Mouse (Mus musculus): ENCODE results near the gene H2-M10.2. TPM values are rescaled to one million over a fixed set of nuclear protein-coding genes. Genes with fewer than 3 reads are reported as not detected.
A peak's percentile ranks its signal among the peaks of the same experiment; 100 is the strongest.

The H2-M10.2 gene
- not detected in 2 replicates for polyA plus RNA-seq (2012; rRNA removed)

- DNase-seq (ENCODE audit: low read depth), result no peak
Measured at GRCm38 (mm10) chr17:36286390-36286789, at the start of gene H2-M10.2. Gene H2-M10.2 (minus strand): TSS chr17:36286490.

DNA sequence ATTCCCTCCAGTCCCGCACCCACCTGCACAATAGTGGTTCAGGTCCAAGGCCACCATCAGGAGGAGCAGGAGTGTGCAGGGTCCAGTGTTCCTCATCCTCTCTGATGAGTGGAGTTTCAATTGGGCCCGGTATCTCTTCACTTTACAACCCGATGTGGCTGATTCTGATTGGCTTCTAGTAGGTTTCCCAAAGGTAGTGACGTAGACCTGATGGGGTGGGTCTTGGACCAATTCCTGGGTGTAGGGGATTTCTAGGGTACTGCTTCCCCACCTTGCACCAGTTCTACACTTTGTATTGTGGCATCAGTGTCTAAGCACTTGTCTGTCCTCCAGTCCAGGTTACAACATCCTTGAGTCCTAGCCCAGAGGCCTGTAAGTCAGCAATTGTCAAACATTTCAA is 39.8 kb upstream of the H2-M10.2 start, which contains the start of gene H2-M10.1:
TSS of gene H2-M10.1 (minus strand) at position 101 of the 400 bp plus-strand sequence.
- DNase-seq (ENCODE audit: low read depth), result no peak

- no peak for DNase-seq (ENCODE audit: low read depth)
Measured at GRCm38 (mm10) chr17:36315689-36316253, 29.5 kb upstream of the H2-M10.2 start.

DNA sequence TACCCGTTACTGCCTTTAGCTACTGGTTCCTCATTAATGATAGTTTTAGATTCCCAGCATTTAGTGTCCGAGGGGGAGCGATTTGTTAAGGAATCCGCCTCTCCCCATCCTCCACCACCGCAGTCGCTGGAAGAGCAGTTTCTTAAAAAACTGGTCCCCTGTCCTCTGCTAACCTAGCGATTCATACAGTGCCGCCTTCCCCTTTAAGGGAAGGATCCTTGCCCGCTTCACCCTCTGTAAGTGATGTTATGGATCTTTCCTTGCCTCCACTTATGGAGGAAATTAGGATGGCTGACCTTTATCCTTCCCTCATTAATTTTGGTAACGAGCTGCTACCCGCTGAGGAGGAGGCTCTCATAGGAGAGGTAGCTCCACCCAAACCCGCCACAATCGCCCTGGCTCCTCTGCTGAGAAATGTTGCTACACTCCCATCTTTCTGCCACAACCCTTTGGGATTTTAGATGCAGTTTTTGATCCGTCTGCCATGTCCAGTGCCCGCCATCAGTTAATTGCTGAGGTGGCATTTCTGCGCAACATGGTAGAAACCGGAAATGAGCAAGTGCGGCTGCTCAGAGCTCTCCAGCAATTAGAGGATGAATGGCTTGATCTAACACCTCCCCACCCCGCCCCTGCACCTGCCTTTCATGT is 28.9 kb upstream of the H2-M10.2 start:
- DNase-seq (ENCODE audit: low read depth), result no peak

GRCm38 (mm10) chr17:36314511-36314910 is 28.2 kb upstream of the H2-M10.2 start:
- no peak for DNase-seq (ENCODE audit: low read depth)

DNA sequence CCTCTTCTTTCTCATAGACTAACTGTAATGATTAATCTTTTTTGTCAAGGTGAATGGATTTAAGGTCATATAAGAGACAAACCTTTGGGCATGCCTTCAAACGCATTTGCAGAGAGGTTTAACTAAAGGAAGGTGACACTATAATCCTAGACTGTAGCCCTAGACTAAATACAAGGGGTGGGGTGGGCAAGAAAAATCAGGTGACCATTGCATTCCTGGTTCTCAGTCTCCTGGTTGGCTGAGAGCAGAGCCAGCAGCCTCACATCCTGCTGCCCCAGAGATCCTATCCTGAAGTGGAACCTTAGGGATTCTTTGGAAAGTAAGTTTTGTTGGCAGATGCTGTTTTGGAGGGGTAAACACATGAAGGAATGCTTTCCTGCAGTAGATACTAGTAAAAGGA is 23.0 kb upstream of the H2-M10.2 start:
- no peak for DNase-seq (ENCODE audit: low read depth)

DNA sequence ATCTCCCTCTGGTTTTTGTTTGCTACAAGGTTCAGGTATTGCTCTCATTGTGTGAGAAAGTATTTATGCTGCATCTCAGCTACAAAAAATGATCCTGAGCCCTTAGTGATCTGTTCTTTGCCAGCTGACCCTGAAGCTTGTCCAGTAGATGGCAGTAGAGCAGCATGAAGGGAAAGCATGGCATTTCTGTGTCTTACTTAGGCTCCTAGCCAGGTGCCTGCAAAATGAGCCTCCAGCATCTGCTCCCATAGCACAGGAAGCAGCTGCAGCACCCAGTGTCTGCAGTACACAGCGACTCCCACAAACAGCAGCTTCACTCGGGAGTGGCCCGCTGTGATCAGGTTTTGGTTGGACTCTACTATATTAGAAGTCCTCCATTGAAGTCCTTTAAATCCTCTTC is 22.6 kb upstream of the H2-M10.2 start:
- DNase-seq (ENCODE audit: low read depth), result peak; percentile 14

- DNase-seq (ENCODE audit: low read depth), result no peak
Measured at GRCm38 (mm10) chr17:36281521-36282245, 4.6 kb downstream of the H2-M10.2 start.

- DNase-seq (ENCODE audit: low read depth), result no peak
Measured at GRCm38 (mm10) chr17:36274776-36275175, 11.5 kb downstream of the H2-M10.2 start.

- no peak for DNase-seq (ENCODE audit: low read depth)
Measured at GRCm38 (mm10) chr17:36273796-36274195, 12.5 kb downstream of the H2-M10.2 start.

- DNase-seq (ENCODE audit: low read depth), result no peak
Measured at GRCm38 (mm10) chr17:36272643-36273366, 13.5 kb downstream of the H2-M10.2 start.

DNA sequence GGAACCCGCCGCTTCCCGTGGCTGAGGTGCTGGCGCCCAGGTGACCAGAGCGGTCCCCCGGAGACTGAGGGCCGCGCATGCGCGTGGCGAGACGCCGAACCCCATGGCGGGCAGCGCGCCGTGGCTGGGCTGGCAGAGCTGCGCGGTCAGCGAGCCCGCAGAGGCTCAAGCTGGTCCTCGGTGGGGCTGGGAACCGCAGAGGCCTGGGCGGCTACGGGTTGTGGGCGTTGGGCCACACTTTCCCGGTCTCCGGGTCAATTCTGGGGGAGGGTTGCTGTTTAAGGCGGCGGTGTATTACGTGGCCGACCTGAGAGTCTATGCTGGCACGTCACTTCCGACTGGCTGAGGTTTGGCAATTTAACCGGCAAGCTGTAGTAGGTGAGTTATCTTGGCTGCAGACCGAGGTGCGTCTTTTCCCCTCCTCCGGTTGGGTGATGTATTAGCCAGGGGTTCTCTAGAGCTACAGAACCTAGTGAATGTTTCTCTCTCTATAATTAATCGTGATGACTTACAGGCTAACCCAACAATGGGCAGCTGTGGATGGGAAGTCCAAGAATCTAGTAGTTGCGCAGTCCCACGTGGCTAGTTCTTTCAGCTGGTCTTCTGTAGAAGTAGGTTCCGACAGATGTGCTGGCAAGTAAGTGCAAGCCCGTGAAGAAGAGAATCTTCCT is 14.6 kb downstream of the H2-M10.2 start, which contains the start of gene Trim39:
TSS of gene Trim39 (minus strand) at position 662 of the 671 bp plus-strand sequence.
- DNase-seq (ENCODE audit: low read depth), result peak; percentile 41

DNA sequence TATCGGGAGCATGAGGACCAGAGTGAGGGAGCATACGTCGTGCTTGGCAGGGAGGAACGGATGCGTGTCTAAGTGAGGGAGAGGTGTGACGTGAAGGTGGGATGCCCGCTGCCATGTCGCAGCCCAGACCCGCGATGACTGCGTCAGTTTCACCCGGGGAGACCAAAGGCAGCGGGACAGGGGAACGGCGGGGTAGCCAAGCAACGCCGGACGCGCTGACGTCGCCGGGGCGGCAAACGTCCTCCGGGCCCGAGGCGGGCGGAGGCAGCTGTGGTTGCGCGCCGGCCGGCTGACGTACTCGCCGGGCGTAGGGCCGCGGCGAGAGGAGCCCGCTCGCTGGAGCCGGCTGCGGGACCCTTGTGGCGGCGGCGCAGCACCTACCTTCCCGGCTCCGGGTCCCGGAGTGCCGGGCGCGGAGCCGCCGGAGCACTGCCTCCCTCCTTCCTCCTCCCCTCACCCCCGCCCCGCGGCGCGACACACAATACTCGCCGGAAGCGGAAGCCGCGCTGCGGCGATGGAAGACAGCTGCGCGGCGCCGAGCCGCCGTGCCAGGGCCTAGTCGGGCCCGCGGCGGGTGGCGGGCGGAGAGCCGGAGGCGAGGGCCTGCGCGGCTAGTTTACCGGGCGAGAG is 15.2 kb downstream of the H2-M10.2 start:
- DNase-seq (ENCODE audit: low read depth), result peak; percentile 16

- no peak for DNase-seq (ENCODE audit: low read depth)
Measured at GRCm38 (mm10) chr17:36265834-36266233, 20.5 kb downstream of the H2-M10.2 start.

DNA sequence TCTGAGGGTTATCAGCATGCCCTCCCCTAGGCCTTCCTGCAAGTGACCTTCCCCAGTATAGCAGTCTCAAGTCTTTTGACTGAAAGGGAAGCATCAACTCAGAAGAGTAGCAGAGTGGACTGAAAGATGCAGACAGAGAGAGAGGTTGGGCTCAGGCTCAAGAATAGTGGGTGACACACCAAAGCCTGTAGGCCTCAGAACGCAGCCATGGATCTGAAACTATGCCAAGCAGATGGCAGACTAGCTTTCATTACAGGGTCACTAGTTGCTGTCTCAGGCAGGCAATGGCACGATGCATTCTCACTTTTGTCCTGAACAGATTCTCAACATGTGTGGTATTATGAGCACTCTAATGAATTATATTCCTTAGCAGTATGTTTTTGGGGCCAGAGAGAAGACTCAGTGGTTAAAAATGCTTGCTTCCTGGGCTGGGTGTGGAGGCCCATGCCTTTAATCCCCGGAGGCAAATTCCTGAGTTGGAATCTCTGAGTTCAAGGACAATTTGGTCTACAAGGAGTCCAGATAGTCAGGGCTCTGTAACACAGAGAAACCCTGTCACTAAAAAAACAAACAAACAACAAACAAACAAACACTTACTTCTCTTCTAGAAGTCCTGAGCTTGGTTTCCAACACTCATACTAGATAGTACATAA is 21.9 kb downstream of the H2-M10.2 start:
- no peak for DNase-seq (ENCODE audit: low read depth)

DNA sequence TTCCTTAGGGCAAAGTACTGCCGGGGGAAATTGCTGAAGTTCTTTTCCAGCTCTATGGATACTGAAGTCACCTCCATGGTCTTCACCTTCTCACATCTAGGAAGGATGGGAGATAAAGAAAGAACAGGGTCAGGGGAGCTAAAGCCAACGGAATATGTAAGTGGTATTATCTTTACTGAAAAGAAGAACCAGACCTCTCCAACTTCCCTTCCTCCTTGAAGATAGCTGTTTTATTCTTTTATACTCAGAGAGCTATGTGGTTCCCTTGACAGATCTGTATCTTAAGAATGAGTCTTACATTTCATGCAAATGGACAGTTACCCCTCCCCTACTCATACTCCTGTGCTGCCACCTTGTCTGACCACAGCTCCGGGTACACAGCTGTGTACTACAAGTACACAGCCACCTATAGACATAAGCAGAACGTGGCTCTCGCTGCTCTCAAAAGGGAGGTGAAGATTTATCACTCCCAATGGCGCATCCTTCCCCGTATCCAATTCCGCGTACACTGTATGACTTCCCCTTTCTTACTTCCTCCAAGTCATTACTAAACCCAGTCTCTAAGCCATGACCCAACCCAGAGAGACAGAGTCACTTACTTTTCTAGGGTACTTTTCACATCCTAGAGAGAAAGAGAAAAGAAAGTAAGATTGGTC is 24.7 kb downstream of the H2-M10.2 start:
- DNase-seq (ENCODE audit: low read depth), result no peak

GRCm38 (mm10) chr17:36257969-36258368 is 28.3 kb downstream of the H2-M10.2 start, which contains the start of gene Rpp21:
Gene Rpp21 (minus strand): TSS chr17:36258069.
- DNase-seq (ENCODE audit: low read depth), result no peak

DNA sequence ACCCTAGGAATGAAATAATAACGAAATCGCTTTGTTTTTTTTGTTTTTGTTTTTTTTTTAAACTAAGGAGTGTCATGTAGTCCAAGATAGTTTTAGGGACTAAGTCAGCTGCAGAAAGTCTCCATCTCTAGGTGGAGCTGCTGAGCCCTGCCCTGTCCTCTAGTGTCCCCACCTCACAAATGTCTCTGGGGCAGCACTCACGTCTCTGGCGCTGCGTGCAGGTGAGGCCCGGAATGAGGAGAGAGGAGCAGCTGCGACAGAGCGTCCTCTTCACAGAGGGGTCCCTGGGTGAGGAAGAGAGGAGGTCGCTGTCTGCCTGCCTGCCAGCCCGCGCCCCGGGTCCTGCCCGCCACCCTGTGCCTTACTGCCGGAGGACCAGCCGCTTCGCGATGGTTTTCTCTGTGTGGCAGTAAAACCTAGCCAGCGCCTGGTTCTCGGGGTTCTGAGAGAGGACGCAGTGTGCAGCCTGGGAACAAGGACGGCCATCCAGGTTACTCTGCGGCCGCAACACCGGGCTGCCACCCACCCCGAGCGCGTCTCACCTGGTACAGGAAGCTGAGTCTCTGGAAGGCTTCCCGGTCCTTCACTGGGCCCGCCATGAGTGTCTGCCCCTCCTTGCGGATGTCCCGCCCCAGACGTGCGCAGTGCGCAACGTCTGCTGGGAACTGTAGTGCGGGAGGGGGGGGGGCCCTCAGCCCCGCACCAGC is 28.9 kb downstream of the H2-M10.2 start:
- DNase-seq (ENCODE audit: low read depth), result peak; percentile 38

- DNase-seq (ENCODE audit: low read depth), result no peak
Measured at GRCm38 (mm10) chr17:36253087-36253600, 33.1 kb downstream of the H2-M10.2 start.

Data from gonadal fat pad, adult 2 months (tissue).